Mouse (Mus musculus) midbrain, embryonic 13.5 days (tissue): ENCODE results near the gene Gm20747. TPM values are rescaled to one million over a fixed set of nuclear protein-coding genes. Genes with fewer than 3 reads are reported as not detected.
"Not testable (repeated sequence)": the region's sequence is repeated elsewhere in the genome, so short reads cannot be mapped to it uniquely, and the experiment has no call there.

Experiments
- ATAC-seq: fragments of 200-750 bp; cut with Nextera tagmentation; 2 replicates; pipeline ENCODE4 v1.8.0; 2017; ENCODE audit warnings: mild to moderate bottlenecking, moderate TSS enrichment, moderate library complexity
- H3K27ac ChIP-seq: fragments of 300-500 bp; sonication (generic); 2 replicates; pipeline ENCODE4 v1.5.1; 2015; ENCODE audit warnings: inconsistent platforms, mild to moderate bottlenecking, moderate library complexity
- H3K27me3 ChIP-seq: fragments of 300-500 bp; sonication (generic); 2 replicates; pipeline ENCODE4 v1.6.1; 2015; ENCODE audit warnings: mild to moderate bottlenecking, inconsistent platforms
- H3K36me3 ChIP-seq: fragments of 300-500 bp; sonication (generic); 2 replicates; pipeline ENCODE4 v1.6.1; 2015; ENCODE audit warnings: mild to moderate bottlenecking, inconsistent platforms
- H3K4me1 ChIP-seq: fragments of 300-500 bp; sonication (generic); replicated peaks from 2 replicates; pipeline ENCODE4 v1.6.1; 2015; ENCODE audit warnings: inconsistent platforms
- H3K4me2 ChIP-seq: fragments of 300-500 bp; sonication (generic); replicated peaks from 2 replicates; pipeline ENCODE4 v1.6.1; 2015; ENCODE audit warnings: moderate library complexity, mild to moderate bottlenecking, inconsistent platforms
- H3K4me3 ChIP-seq: fragments of 300-500 bp; sonication (generic); replicated peaks from 2 replicates; pipeline ENCODE4 v1.5.1; 2015; ENCODE audit warnings: mild to moderate bottlenecking, inconsistent platforms
- H3K9ac ChIP-seq: fragments of 300-500 bp; sonication (generic); replicated peaks from 2 replicates; pipeline ENCODE4 v1.6.1; 2015; ENCODE audit warnings: mild to moderate bottlenecking, inconsistent platforms
- H3K9me3 ChIP-seq: fragments of 300-500 bp; sonication (generic); 2 replicates; pipeline ENCODE4 v1.6.1; 2016; ENCODE audit warnings: mild to moderate bottlenecking, inconsistent platforms
- WGBS: fragments of 180-500 bp; shearing (Covaris S2); methylation state at CpG from one replicate; pipeline ENCODE4 v1.1.7; 2015; 5-methylcytosine and 5-hydroxymethylcytosine counted together
- polyA plus RNA-seq: library from polyadenylated mRNA; unstranded; fragments of >200 nt; fragmentation: Nextera tagmentation; extraction: Ambion mirVana; gene quantifications from 2 replicates; pipeline ENCODE4 v1.2.1, GENCODE M21; 2015

Gm20747 gene
- not detected in 2 replicates for polyA plus RNA-seq

- not testable (repeated sequence) for H3K36me3 ChIP-seq, H3K27ac ChIP-seq, H3K9ac ChIP-seq, H3K9me3 ChIP-seq, H3K27me3 ChIP-seq, H3K4me3 ChIP-seq, H3K4me2 ChIP-seq, ATAC-seq, H3K4me1 ChIP-seq
- no CpG with 5 or more reads among the region's 3 CpGs for WGBS
These were observed at the start of gene Gm20747 for GRCm38 (mm10) chrY:53418191-53418590. Gm20747 (minus strand) TSS chrY:53418291.
